Mouse (Mus musculus): ENCODE measurements around the gene Hist1h2ab. TPM values are rescaled to one million over a fixed set of nuclear protein-coding genes. Genes with fewer than 3 reads are reported as not detected.

Hist1h2ab gene
- polyA plus RNA-seq (2012) = 17.6 and 35.4 TPM in 2 replicates

GRCm38 (mm10) chr13:23750839-23751477, at the start of gene Hist1h2ab:
Gene Hist1h2ab (plus strand): TSS chr13:23751126.

GRCm38 (mm10) chr13:23710374-23711089, 40.4 kb upstream of the Hist1h2ab start, which contains the start of gene Hfe:
Gene Hfe (minus strand): TSS chr13:23710854.

GRCm38 (mm10) chr13:23738677-23739068, 12.3 kb upstream of the Hist1h2ab start, which contains the start of gene Hist1h1c:
Gene Hist1h1c (plus strand): TSS chr13:23738808.

GRCm38 (mm10) chr13:23745381-23746161, 5.4 kb upstream of the Hist1h2ab start, which contains the start of gene Hist1h3c:
Gene Hist1h3c (minus strand): TSS chr13:23745602.

DNA sequence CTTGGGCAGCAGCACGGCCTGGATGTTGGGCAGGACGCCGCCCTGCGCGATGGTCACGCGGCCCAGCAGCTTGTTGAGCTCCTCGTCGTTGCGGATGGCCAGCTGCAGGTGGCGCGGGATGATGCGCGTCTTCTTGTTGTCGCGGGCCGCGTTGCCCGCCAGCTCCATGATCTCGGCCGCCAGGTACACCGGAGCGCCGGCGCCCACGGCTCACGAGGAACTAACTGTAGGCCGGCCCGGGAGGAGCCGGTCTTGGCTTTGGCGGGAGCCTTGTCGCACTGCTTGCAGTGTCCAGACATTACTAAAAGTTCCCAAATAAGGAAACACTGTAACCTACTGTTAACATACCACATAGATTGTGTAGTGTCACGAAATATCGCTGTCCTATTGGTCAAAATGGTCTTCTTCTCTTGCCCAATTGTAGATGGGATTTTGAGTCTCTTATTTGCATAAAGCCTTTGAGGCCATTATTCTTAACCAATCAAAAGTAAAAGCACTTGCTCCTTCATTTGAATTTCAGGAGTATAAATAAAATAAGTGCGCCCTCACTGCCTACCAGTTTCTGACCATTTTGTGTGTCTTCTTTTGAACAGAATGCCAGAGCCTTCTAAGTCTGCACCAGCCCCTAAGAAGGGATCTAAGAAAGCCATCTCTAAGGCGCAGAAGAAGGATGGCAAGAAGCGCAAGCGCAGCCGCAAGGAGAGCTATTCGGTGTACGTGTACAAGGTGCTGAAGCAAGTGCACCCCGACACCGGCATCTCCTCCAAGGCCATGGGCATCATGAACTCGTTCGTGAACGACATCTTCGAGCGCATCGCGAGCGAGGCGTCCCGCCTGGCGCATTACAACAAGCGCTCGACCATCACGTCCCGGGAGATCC, 4.5 kb upstream of the Hist1h2ab start, which contains the start of gene Hist1h2bb:
Gene Hist1h2bb, plus strand, starts transcription at position 534 of the 880 bp plus-strand sequence.

DNA sequence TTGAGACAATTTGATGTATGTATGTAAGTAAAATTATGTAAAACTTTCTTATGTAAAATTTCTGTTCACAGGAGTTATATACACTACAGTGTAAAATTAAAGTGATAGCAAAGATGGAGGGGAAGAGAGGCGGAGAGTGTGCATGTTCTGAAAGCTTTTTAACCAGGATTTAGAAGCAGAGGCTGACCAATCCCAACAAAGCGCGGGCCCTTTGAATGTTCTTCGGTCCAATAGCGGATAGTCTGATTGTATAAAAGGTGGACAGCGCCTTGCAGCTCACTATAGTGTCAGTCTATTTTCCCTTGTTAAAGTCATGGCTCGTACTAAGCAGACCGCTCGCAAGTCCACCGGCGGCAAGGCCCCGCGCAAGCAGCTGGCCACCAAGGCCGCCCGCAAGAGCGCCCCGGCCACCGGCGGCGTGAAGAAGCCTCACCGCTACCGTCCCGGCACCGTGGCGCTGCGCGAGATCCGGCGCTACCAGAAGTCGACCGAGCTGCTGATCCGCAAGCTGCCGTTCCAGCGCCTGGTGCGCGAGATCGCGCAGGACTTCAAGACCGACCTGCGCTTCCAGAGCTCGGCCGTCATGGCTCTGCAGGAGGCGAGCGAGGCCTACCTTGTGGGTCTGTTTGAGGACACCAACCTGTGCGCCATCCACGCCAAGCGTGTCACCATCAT, 1.3 kb downstream of the Hist1h2ab start, which contains the start of gene Hist1h3b:
Gene Hist1h3b, plus strand, starts transcription at position 201 of the 675 bp plus-strand sequence.

DNA sequence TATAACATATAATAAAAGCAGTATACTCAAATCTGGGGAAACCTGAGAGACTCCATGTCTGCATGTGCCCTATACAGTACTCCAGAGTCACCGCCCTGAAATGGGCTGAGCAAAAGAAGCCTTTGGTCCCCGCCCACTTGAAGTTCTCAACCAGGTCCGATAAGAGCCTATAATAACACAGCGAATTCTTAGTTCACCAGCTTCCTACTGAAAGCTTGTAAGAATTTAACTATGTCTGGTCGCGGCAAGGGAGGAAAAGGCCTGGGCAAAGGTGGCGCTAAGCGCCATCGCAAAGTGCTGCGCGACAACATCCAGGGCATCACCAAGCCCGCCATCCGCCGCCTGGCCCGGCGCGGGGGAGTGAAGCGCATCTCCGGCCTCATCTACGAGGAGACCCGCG, 5.9 kb downstream of the Hist1h2ab start, which contains the start of gene Hist1h4b:
Gene Hist1h4b, plus strand, starts transcription at position 224 of the 400 bp plus-strand sequence.

GRCm38 (mm10) chr13:23760972-23761864, 10.3 kb downstream of the Hist1h2ab start, which contains the start of gene Hist1h4a:
Gene Hist1h4a (minus strand): TSS chr13:23761230.

GRCm38 (mm10) chr13:23761871-23762821, 11.2 kb downstream of the Hist1h2ab start, which contains the start of gene Hist1h3a:
Gene Hist1h3a (minus strand): TSS chr13:23762386.

GRCm38 (mm10) chr13:23763586-23764323, 12.8 kb downstream of the Hist1h2ab start, which contains the start of gene Hist1h1a:
Gene Hist1h1a (plus strand): TSS chr13:23763666.

DNA sequence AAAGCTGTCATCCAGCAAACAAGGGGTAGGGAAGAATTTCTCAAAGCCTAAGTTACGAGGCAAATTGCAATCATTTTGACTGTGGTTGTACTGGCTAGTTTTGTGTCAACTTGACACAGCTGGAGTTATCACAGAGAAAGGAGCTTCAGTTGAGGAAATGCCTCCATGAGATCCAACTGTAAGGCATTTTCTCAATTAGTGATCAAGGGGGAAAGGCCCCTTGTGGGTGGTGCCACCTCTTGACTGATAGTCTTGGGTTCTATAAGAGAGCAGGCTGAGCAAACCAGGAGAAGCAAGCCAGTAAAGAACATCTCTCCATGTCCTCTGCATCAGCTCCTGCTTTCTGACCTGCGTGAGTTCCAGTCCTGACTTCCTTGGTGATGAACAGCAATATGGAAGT, 18.7 kb downstream of the Hist1h2ab start, which contains the start of gene Trim38:
Gene Trim38, plus strand, starts transcription at position 301 of the 400 bp plus-strand sequence.

Other genes starting within 250 kb of the Hist1h2ab start
- gene Hist1h4h, start 220.1 kb upstream of the Hist1h2ab start, polyA plus RNA-seq (2012) = 33.5 and 38.6 TPM in 2 replicates
- gene Hist1h2af, start 217.2 kb upstream of the Hist1h2ab start, polyA plus RNA-seq (2012) = 81.4 and 86.9 TPM in 2 replicates
- gene Hist1h3g, start 215.7 kb upstream of the Hist1h2ab start, polyA plus RNA-seq (2012) = 19.0 and 22.6 TPM in 2 replicates
- gene Hist1h2bh, start 207.7 kb upstream of the Hist1h2ab start, polyA plus RNA-seq (2012) = 2.5 and 3.3 TPM in 2 replicates
- gene Hist1h3f, start 207.1 kb upstream of the Hist1h2ab start, polyA plus RNA-seq (2012) = 5.5 and 6.8 TPM in 2 replicates
- gene Hist1h4f, start 199.5 kb upstream of the Hist1h2ab start, polyA plus RNA-seq (2012) = 13.2 and 18.3 TPM in 2 replicates
- gene Hist1h1d, start 197.9 kb upstream of the Hist1h2ab start, polyA plus RNA-seq (2012) = 0.77 and 1.7 TPM in 2 replicates
- 18.9 and 21.1 TPM in 2 replicates for gene Hist1h3e, start 188.8 kb upstream of the Hist1h2ab start, polyA plus RNA-seq (2012)
- gene Hist1h2ae, start 179.9 kb upstream of the Hist1h2ab start, polyA plus RNA-seq (2012) = 16.2 and 16.7 TPM in 2 replicates
- gene Hist1h2bg, start 179.7 kb upstream of the Hist1h2ab start, polyA plus RNA-seq (2012) = 46.4 and 66.4 TPM in 2 replicates
- gene Hist1h2bf, start 176.9 kb upstream of the Hist1h2ab start, polyA plus RNA-seq (2012) = 3.1 and 11.2 TPM in 2 replicates
- 5.5 and 5.7 TPM in 2 replicates for gene Hist1h2ad, start 176.7 kb upstream of the Hist1h2ab start, polyA plus RNA-seq (2012)
- gene Hist1h3d, start 175.4 kb upstream of the Hist1h2ab start, polyA plus RNA-seq (2012) = 6.4 and 7.1 TPM in 2 replicates
- 9.9 and 17.2 TPM in 2 replicates for gene Hist1h4d, start 169.5 kb upstream of the Hist1h2ab start, polyA plus RNA-seq (2012)
- gene Hist1h2be, start 130.0 kb upstream of the Hist1h2ab start, polyA plus RNA-seq (2012) = 0.79 and 1.1 TPM in 2 replicates
- 9.0 and 14.7 TPM in 2 replicates for gene Hist1h1e, start 128.6 kb upstream of the Hist1h2ab start, polyA plus RNA-seq (2012)
- 7.2 TPM in 2 replicates for gene Hist1h2ac, start 67.2 kb upstream of the Hist1h2ab start, polyA plus RNA-seq (2012)
- gene Hist1h2bc, start 66.9 kb upstream of the Hist1h2ab start, polyA plus RNA-seq (2012) = 66.3 and 70.6 TPM in 2 replicates
- gene Hist1h1t, start 55.3 kb upstream of the Hist1h2ab start, polyA plus RNA-seq (2012) = 0.27 TPM in 1 of 2 replicates, not detected in the other
- 4.5 and 10.6 TPM in 2 replicates for gene Hist1h4c, start 52.7 kb upstream of the Hist1h2ab start, polyA plus RNA-seq (2012)
- 8.0 and 15.2 TPM in 2 replicates for gene Hfe, start 40.3 kb upstream of the Hist1h2ab start, polyA plus RNA-seq (2012)
- gene Hist1h1c, start 12.3 kb upstream of the Hist1h2ab start, polyA plus RNA-seq (2012) = 100 and 116 TPM in 2 replicates
- gene Hist1h3c, start 5.5 kb upstream of the Hist1h2ab start, polyA plus RNA-seq (2012) = 20.1 and 23.0 TPM in 2 replicates
- 11.2 and 22.3 TPM in 2 replicates for gene Hist1h2bb, start 4.4 kb upstream of the Hist1h2ab start, polyA plus RNA-seq (2012)
- 9.2 and 14.4 TPM in 2 replicates for gene Hist1h3b, start 1.1 kb downstream of the Hist1h2ab start, polyA plus RNA-seq (2012)
- gene Hist1h4b, start 5.9 kb downstream of the Hist1h2ab start, polyA plus RNA-seq (2012) = 13.8 and 16.1 TPM in 2 replicates
- 16.8 and 23.1 TPM in 2 replicates for gene Hist1h4a, start 10.1 kb downstream of the Hist1h2ab start, polyA plus RNA-seq (2012)
- gene Hist1h3a, start 11.3 kb downstream of the Hist1h2ab start, polyA plus RNA-seq (2012) = 21.7 and 27.6 TPM in 2 replicates
- gene Hist1h1a, start 12.5 kb downstream of the Hist1h2ab start, polyA plus RNA-seq (2012) = 1.2 and 3.7 TPM in 2 replicates
- 0.08 TPM in 1 of 2 replicates, not detected in the other for gene Trim38, start 18.8 kb downstream of the Hist1h2ab start, polyA plus RNA-seq (2012)
- gene Slc17a2, start 55.9 kb downstream of the Hist1h2ab start, polyA plus RNA-seq (2012) = not detected in 2 replicates
- not detected in 2 replicates for gene Slc17a3, start 88.3 kb downstream of the Hist1h2ab start, polyA plus RNA-seq (2012)
- gene Slc17a1, start 116.6 kb downstream of the Hist1h2ab start, polyA plus RNA-seq (2012) = not detected in 2 replicates
- gene Slc17a4, start 163.9 kb downstream of the Hist1h2ab start, polyA plus RNA-seq (2012) = 0.01 TPM in 1 of 2 replicates, not detected in the other
- gene Hist1h2ba, start 183.0 kb downstream of the Hist1h2ab start, polyA plus RNA-seq (2012) = not detected in 2 replicates
- gene Hist1h2aa, start 183.3 kb downstream of the Hist1h2ab start, polyA plus RNA-seq (2012) = not detected in 2 replicates
- gene Scgn, start 240.1 kb downstream of the Hist1h2ab start, polyA plus RNA-seq (2012) = not detected in 2 replicates